Mouse (Mus musculus) testis, adult 2 months (tissue): Measurements from ENCODE around the gene Glo1. TPM values are rescaled to one million over a fixed set of nuclear protein-coding genes. Genes with fewer than 3 reads are reported as not detected.

Experiments used
- H3K27ac ChIP-seq: fragments of 200-500 bp; 2 replicates; pipeline ENCODE4 v1.5.1; 2012; ENCODE audit warnings: low read depth, low read length; ENCODE audit not compliant: control insufficient read depth, insufficient read depth
- H3K27me3 ChIP-seq: fragments of 200-500 bp; 2 replicates; pipeline ENCODE4 v1.6.1; 2012; ENCODE audit warnings: mild to moderate bottlenecking, low read length, moderate library complexity; ENCODE audit not compliant: control insufficient read depth, insufficient read depth
- H3K36me3 ChIP-seq: fragments of 200-500 bp; 2 replicates; pipeline ENCODE4 v1.6.1; 2012; ENCODE audit warnings: mild to moderate bottlenecking, low read length; ENCODE audit not compliant: control insufficient read depth, insufficient read depth
- H3K4me1 ChIP-seq: fragments of 200-500 bp; 2 replicates; pipeline ENCODE4 v1.6.1; 2012; ENCODE audit warnings: low read length; ENCODE audit not compliant: control insufficient read depth, insufficient read depth
- H3K4me3 ChIP-seq: fragments of 200-500 bp; 2 replicates; pipeline ENCODE4 v1.5.1; 2012; ENCODE audit warnings: low read depth, mild to moderate bottlenecking, low read length, moderate library complexity, mixed read lengths; ENCODE audit not compliant: control insufficient read depth
- CTCF ChIP-seq: fragments of 200-500 bp; IDR thresholded peaks from 2 replicates; pipeline ENCODE4 v1.5.1; 2012; ENCODE audit warnings: low read depth, mild to moderate bottlenecking, inconsistent platforms, low read length, moderate library complexity; ENCODE audit not compliant: control insufficient read depth, insufficient read depth, insufficient replicate concordance
- POLR2A ChIP-seq: fragments of 200-500 bp; IDR thresholded peaks from 2 replicates; pipeline ENCODE4 v1.6.1; 2012; ENCODE audit warnings: low read depth, mild to moderate bottlenecking, inconsistent platforms, low read length, moderate library complexity; ENCODE audit not compliant: control insufficient read depth
- polyA plus RNA-seq: library from polyadenylated mRNA; depleted of rRNA; stranded (reverse); fragments of >200 nt; gene quantifications from 2 replicates; pipeline ENCODE4 v1.2.3, GENCODE M21; 2012; rRNA removed

Glo1 gene
- polyA plus RNA-seq, 1 experiment = 23.5 TPM

DNA sequence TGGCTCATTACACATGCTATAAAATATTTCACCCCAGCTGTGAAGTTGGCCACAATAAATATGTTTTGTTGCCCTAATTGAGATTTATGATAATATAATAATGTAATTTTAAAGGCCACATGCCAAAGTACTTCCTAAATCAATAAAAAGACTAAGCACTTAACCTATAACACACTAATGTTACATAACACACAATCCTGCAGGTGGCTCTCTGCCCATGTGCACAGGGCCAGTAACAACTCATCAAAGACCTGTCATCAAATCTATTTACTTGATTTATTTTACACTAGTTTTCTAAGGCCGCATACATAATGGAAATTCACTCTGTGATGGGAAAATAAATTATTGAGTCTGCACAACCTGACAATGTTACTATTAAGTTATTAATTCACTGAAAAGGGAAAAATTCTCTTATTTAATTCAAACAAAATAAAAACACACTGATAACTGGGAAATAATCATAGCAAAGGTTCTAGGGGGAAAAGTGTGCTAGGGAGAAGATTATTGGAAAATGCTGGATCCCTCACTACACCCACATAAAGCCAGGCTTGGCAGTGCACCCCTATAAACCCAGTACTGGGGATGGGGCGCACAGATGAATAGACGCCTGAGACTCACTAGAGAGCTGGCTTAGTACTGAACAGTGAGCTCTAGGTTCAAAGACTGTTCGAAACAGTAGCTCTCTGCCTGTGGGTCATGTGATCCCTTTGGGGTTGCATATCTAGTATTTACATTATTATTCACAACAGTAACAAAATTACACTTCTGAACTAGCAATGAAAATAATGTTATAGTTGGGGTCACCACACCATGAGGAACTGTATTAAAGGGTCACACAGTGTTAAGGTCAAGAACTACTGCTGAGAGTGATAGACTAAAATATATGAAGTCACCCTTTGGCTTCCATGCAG lies 73.4 kb downstream of the Glo1 start:
- TF ChIP-seq CTCF (no peak), POLR2A (no peak)
- Histone ChIP-seq H3K4me1 (no peaks in the 10 kb centered on the region), H3K27ac (no peak overlapping the region), H3K4me3 (no peak overlapping the region), H3K27me3 (no peaks in the 10 kb centered on the region), H3K36me3 (no peaks in the 10 kb centered on the region)

DNA sequence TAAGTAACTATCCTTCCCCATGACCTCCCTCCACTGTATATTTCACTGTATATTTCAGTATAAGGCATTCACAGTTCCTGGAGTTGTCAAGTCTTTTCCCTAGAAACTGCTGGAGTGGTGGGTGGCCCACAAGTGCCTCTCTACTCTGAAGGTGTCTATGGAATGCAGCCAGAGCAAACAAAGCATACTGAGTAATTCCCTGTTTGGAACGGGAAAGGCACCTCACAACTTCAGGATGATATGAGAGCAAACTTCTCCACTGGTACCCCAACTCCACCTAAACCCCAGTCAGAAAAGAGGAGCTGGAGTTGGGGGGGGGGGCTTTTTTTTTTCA lies 75.9 kb downstream of the Glo1 start:
- no peak overlapping the region for H3K4me3 ChIP-seq
- H3K4me1 ChIP-seq = no peaks in the 10 kb centered on the region
- no peak overlapping the region for H3K27ac ChIP-seq
- TF ChIP-seq POLR2A (no peak), CTCF (no peak)
- no peaks in the 10 kb centered on the region for H3K36me3 ChIP-seq
- H3K27me3 ChIP-seq = no peaks in the 10 kb centered on the region

DNA sequence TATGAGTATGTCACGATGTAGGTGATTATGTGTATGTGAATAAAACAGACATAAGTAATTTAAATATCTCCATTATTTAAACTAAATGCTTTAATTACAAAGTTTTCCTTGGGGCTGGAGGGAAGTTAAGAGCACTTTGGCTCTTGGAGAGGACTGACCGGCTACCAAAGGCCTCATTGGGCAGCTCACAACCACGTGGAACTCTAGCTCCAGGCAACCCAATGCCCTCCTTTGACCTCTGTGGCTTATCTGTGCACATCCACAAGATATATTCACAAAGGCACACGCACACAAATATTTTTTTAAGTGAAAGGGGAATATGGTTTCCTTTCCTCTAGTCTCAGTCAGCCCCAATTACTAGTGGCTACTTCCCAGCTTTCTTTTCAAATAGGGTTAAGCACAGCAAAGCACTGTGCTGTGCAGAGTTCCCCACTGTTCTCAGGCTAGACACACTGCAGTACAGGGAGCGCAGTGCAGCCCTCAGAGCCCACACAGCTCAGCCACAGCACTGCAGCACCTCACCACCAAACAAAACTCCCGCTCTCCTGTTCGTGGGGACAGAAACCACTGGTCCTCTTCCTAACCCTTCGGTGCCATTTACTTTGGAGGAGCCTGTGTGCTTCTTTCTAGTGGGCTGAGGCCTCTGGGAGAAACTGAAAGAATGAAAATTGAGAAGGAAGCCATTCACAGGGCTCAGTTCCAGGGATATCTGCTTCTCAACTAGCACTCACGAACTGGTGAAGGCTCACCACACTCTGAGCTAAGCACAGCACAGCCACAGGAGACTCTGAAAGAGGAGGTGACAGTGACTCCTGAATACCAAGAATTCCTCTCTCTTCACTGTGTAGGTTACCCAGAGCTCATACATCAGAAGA lies 76.5 kb downstream of the Glo1 start:
- no peaks in the 10 kb centered on the region for H3K36me3 ChIP-seq

DNA sequence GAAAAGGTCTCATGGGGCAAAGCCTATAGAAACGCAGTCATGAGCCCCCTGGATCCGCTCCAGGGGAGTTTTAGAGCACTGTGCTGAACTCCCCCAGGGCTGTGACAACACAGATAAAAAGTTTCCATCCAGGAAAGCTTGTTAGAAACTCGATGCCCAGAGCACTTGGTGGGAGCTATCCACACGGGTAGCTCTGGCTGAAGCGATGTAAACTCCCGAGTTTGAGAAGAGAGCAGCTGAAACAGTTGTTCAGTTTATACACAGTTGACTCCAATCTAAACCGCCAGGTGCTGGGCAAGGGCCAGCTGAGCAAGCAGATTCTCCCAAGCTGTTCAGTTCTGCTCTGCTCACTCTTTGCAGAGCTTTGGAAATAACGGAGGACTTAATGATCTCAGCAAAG lies 87.6 kb downstream of the Glo1 start:
- Histone ChIP-seq H3K27ac (no peak overlapping the region; the same call in 1 of the 2 replicates), H3K36me3 (no peaks in the 10 kb centered on the region), H3K4me1 (no peaks in the 10 kb centered on the region; the same call in 1 of the 2 replicates), H3K27me3 (no peaks in the 10 kb centered on the region), H3K4me3 (no peak overlapping the region)
- TF ChIP-seq CTCF (no peak), POLR2A (no peak)

More for the DNA sequence above, 76.5 kb downstream of the Glo1 start:
- Histone ChIP-seq H3K27me3 (no peaks in the 10 kb centered on the region), H3K4me3 (no peak overlapping the region), H3K4me1 (no peaks in the 10 kb centered on the region), H3K27ac (no peak overlapping the region)
- TF ChIP-seq POLR2A (no peak), CTCF (no peak)

DNA sequence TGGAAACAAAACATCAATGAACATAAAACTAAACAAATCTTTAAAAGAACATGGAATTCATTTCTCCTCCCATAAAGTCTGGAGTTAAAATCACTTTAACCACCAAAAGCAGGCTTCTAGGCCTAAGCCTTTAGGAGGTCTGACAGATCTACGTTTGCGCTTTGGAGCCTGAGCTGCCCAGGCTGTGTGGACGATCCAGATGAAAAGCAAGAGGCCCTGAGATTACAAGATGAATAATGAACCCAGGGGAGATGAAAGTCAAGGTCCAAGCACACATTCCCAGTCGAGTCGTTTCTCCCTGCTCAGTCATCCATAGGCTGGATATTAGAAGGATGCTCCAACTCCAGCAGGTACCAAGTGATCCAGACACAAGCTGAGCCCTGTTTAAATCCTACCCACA lies 90.0 kb downstream of the Glo1 start:
- no peaks in the 10 kb centered on the region; the same call in 1 of the 2 replicates for H3K4me1 ChIP-seq
- no peak overlapping the region for H3K4me3 ChIP-seq
- H3K36me3 ChIP-seq = no peaks in the 10 kb centered on the region
- H3K27me3 ChIP-seq = no peaks in the 10 kb centered on the region
- TF ChIP-seq POLR2A = no peak
- no peak for TF ChIP-seq CTCF
- H3K27ac ChIP-seq = no peak overlapping the region

Other genes starting within 250 kb of the Glo1 start
- gene Btbd9, start 50.4 kb downstream of the Glo1 start, polyA plus RNA-seq = 84.7 and 87.1 TPM in 2 replicates
- gene Dnah8, start 2.5 kb downstream of the Glo1 start, polyA plus RNA-seq = 295 and 322 TPM in 2 replicates